Mouse (Mus musculus) hindbrain, embryonic 10.5 days (tissue): ENCODE data around the gene Banf1. TPM values are rescaled to one million over a fixed set of nuclear protein-coding genes. Genes with fewer than 3 reads are reported as not detected.
"Not testable (repeated sequence)": the region's sequence is repeated elsewhere in the genome, so short reads cannot be mapped to it uniquely, and the experiment has no call there.

Experiments used
- DNase-seq: peaks from one replicate; pipeline ENCODE4 v3.0.0-alpha.2; 2017; ENCODE audit warnings: low spot score
- H3K27ac ChIP-seq: fragments of 300-500 bp; sonication (generic); 2 replicates; pipeline ENCODE4 v1.5.1; 2016; ENCODE audit warnings: mild to moderate bottlenecking, moderate library complexity
- H3K27me3 ChIP-seq: fragments of 300-500 bp; sonication (generic); 2 replicates; pipeline ENCODE4 v1.6.1; 2016; ENCODE audit warnings: mild to moderate bottlenecking; ENCODE audit not compliant: poor library complexity, insufficient read depth, severe bottlenecking
- H3K36me3 ChIP-seq: fragments of 300-500 bp; sonication (generic); 2 replicates; pipeline ENCODE4 v1.6.1; 2016; ENCODE audit warnings: mild to moderate bottlenecking, moderate library complexity
- H3K4me1 ChIP-seq: fragments of 300-500 bp; sonication (generic); replicated peaks from 2 replicates; pipeline ENCODE4 v1.6.1; 2016; ENCODE audit warnings: mild to moderate bottlenecking
- H3K4me3 ChIP-seq: fragments of 300-500 bp; sonication (generic); 2 replicates; pipeline ENCODE4 v1.5.1; 2016; ENCODE audit warnings: mild to moderate bottlenecking, moderate library complexity
- H3K9me3 ChIP-seq: fragments of 300-500 bp; sonication (generic); 2 replicates; pipeline ENCODE4 v1.6.1; 2016; ENCODE audit warnings: mild to moderate bottlenecking, moderate library complexity
- WGBS: fragments of 180-500 bp; shearing (Covaris S2); methylation state at CpG from one replicate; pipeline ENCODE4 v1.1.7; 2016; 5-methylcytosine and 5-hydroxymethylcytosine counted together
- polyA plus RNA-seq: library from polyadenylated mRNA; unstranded; fragments of >200 nt; fragmentation: Nextera tagmentation; extraction: Ambion mirVana; gene quantifications from 2 replicates; pipeline ENCODE4 v1.2.1, GENCODE M21; 2016

The Banf1 gene
- polyA plus RNA-seq: 539 and 565 TPM in 2 replicates

- H3K9me3 ChIP-seq: 0 out of 2 replicates have a peak, but pooled peaks cover 2% of the 10 kb centered on the region
- no peak for DNase-seq
- H3K36me3 ChIP-seq: peaks cover 69% of the 10 kb centered on the region
- under 1% methylated on average over 33 of the region's 33 CpGs for WGBS
- H3K4me1 ChIP-seq: peaks cover 28% of the 10 kb centered on the region
- H3K27me3 ChIP-seq: no peaks in the 10 kb centered on the region
- peak within 1 kb of the TSS; percentile 99 for H3K27ac ChIP-seq
- peak within 1 kb of the TSS; percentile 76 for H3K4me3 ChIP-seq
Measured at GRCm38 (mm10) chr19:5367053-5367359, at the start of gene Banf1. Gene Banf1, minus strand, starts transcription at chr19:5367168.

- 64% methylated on average over 2 of the region's 2 CpGs for WGBS
- no peak overlapping the region for H3K4me3 ChIP-seq
- no peak for DNase-seq
- H3K4me1 ChIP-seq: peaks cover 3% of the 10 kb centered on the region; the same call in 1 of the 2 replicates
- H3K36me3 ChIP-seq: peaks cover 14% of the 10 kb centered on the region
- H3K27me3 ChIP-seq: no peaks in the 10 kb centered on the region
- no peaks in the 10 kb centered on the region for H3K9me3 ChIP-seq
- H3K27ac ChIP-seq: no peak overlapping the region
Measured at GRCm38 (mm10) chr19:5414534-5414957, 47.6 kb upstream of the Banf1 start.

DNA sequence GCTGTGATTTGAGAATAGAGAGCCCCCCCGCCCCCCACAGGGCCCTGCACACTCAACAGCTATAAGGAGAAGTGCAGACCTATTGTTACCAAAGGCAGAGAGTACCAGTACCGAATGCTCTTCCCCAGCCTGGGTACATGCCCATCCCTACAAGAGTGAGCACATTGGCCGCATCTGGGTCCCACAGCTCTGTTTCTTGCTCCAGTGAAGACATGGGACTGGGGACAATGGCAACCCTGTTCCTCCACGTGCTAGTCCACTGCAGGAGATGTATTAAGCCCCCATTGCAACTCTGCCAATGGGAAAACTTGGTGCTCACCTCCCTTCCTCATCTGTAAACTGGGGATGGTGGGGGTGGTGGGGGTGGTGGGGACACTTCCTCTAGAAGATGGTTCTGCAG, 46.9 kb upstream of the Banf1 start:
- H3K4me3 ChIP-seq: no peak overlapping the region
- whole genome bisulfite sequencing: 75% methylated on average over 4 of the region's 4 CpGs
- H3K27ac ChIP-seq: no peak overlapping the region
- no peak for DNase-seq
- H3K36me3 ChIP-seq: peaks cover 13% of the 10 kb centered on the region
- H3K4me1 ChIP-seq: peaks cover 3% of the 10 kb centered on the region; the same call in 1 of the 2 replicates
- no peaks in the 10 kb centered on the region for H3K27me3 ChIP-seq
- no peaks in the 10 kb centered on the region for H3K9me3 ChIP-seq

- Histone ChIP-seq H3K27ac (no peak overlapping the region), H3K9me3 (no peaks in the 10 kb centered on the region), H3K36me3 (peaks cover 4% of the 10 kb centered on the region; the same call in 1 of the 2 replicates), H3K4me1 (peaks cover 15% of the 10 kb centered on the region), H3K27me3 (no peaks in the 10 kb centered on the region), H3K4me3 (no peak overlapping the region)
- DNase-seq: no peak
- 78% methylated on average over 5 of the region's 5 CpGs for WGBS
Measured at GRCm38 (mm10) chr19:5411961-5412360, 45.0 kb upstream of the Banf1 start.

GRCm38 (mm10) chr19:5410641-5411040, 43.7 kb upstream of the Banf1 start:
- peaks cover 21% of the 10 kb centered on the region for H3K4me1 ChIP-seq

DNA sequence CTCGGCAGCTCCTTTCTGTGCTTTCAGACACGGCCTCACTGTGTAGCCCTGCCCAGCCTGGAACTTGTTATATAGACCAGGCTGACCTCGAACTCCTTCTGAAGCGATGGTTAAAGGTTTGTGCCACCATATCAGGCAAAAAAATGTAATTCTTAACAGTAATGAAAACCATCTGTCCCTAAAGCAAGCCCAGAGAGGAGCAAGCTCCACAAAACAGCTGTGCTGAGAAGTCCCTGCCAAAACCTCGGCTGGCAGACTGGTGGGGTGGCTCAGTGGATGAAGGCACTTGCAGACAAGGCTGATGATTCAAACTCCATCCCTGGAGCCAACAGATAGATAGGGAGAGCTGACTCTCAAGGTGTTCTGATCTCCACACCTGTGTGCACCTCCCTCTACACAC, 42.1 kb upstream of the Banf1 start:
- Histone ChIP-seq H3K4me1 (peaks cover 22% of the 10 kb centered on the region), H3K36me3 (peaks cover 4% of the 10 kb centered on the region; the same call in 1 of the 2 replicates), H3K4me3 (no peak overlapping the region), H3K27me3 (no peaks in the 10 kb centered on the region), H3K9me3 (no peaks in the 10 kb centered on the region), H3K27ac (no peak overlapping the region)
- no peak for DNase-seq
- 78% methylated on average over 5 of the region's 5 CpGs for WGBS

More at GRCm38 (mm10) chr19:5410641-5411040, 43.7 kb upstream of the Banf1 start:
- no peak overlapping the region for H3K27ac ChIP-seq
- peaks cover 4% of the 10 kb centered on the region; the same call in 1 of the 2 replicates for H3K36me3 ChIP-seq
- no peak for DNase-seq
- H3K27me3 ChIP-seq: no peaks in the 10 kb centered on the region
- H3K9me3 ChIP-seq: no peaks in the 10 kb centered on the region
- 90% methylated on average over 5 of the region's 5 CpGs for WGBS
- no peak overlapping the region for H3K4me3 ChIP-seq

- H3K27ac ChIP-seq: 0 out of 2 replicates have a peak overlapping the region, but pooled peaks have one; percentile 91
- no peak for DNase-seq
- H3K4me3 ChIP-seq: peak overlapping the region; percentile 65; the same call in 1 of the 2 replicates
- 93% methylated on average over 13 of the region's 13 CpGs for WGBS
- no peaks in the 10 kb centered on the region for H3K27me3 ChIP-seq
- H3K4me1 ChIP-seq: peaks cover 22% of the 10 kb centered on the region
- H3K9me3 ChIP-seq: no peaks in the 10 kb centered on the region
- peaks cover 4% of the 10 kb centered on the region; the same call in 1 of the 2 replicates for H3K36me3 ChIP-seq
Measured at GRCm38 (mm10) chr19:5408057-5409001, 41.4 kb upstream of the Banf1 start.

- WGBS: 20% methylated on average over 7 of the region's 7 CpGs
- H3K27me3 ChIP-seq: no peaks in the 10 kb centered on the region
Measured at GRCm38 (mm10) chr19:5407133-5407532, 40.2 kb upstream of the Banf1 start.

GRCm38 (mm10) chr19:5406531-5407126, 39.7 kb upstream of the Banf1 start:
- H3K36me3 ChIP-seq: not testable (repeated sequence)

More at GRCm38 (mm10) chr19:5407133-5407532, 40.2 kb upstream of the Banf1 start:
- peak; percentile 63 for DNase-seq
- peak overlapping the region; percentile 91 for H3K27ac ChIP-seq
- H3K36me3 ChIP-seq: peaks cover 4% of the 10 kb centered on the region; the same call in 1 of the 2 replicates
- no peaks in the 10 kb centered on the region for H3K9me3 ChIP-seq
- peak overlapping the region; percentile 65 for H3K4me3 ChIP-seq
- peaks cover 22% of the 10 kb centered on the region for H3K4me1 ChIP-seq

DNA sequence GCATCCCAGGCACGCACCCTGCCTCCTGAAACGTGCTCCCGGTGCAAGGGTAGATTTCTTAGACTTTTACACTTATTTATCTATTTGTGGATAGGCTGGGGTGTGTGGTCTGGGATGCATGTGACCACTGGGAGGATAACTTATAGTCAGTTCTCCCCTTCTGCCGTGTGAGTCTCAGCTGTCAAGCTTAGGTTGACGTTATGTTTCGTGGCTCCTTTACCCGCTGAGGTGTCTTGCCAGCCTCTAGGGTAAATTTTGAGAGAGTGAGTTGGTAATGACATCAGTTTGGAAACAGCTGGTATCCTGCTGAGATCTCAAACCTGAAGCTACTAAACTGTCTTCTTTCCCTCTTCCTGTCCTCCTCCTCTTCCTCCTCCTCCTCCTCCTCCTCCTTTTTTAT, 39.0 kb upstream of the Banf1 start:
- peak overlapping the region; percentile 83 for H3K27ac ChIP-seq
- peak overlapping the region; percentile 48 for H3K4me3 ChIP-seq
- DNase-seq: no peak
- peaks cover 20% of the 10 kb centered on the region for H3K4me1 ChIP-seq
- WGBS: 35% methylated on average over 7 of the region's 7 CpGs
- H3K27me3 ChIP-seq: no peaks in the 10 kb centered on the region
- H3K36me3 ChIP-seq: peaks cover 4% of the 10 kb centered on the region; the same call in 1 of the 2 replicates
- no peaks in the 10 kb centered on the region for H3K9me3 ChIP-seq

More at GRCm38 (mm10) chr19:5406531-5407126, 39.7 kb upstream of the Banf1 start:
- peak overlapping the region; percentile 65 for H3K4me3 ChIP-seq
- not testable (repeated sequence) for H3K9me3 ChIP-seq, H3K27me3 ChIP-seq
- peaks cover 19% of the 10 kb centered on the region for H3K4me1 ChIP-seq
- H3K27ac ChIP-seq: peak overlapping the region; percentile 91
- WGBS: 13% methylated on average over 25 of the region's 25 CpGs
- peak; percentile 61 for DNase-seq

DNA sequence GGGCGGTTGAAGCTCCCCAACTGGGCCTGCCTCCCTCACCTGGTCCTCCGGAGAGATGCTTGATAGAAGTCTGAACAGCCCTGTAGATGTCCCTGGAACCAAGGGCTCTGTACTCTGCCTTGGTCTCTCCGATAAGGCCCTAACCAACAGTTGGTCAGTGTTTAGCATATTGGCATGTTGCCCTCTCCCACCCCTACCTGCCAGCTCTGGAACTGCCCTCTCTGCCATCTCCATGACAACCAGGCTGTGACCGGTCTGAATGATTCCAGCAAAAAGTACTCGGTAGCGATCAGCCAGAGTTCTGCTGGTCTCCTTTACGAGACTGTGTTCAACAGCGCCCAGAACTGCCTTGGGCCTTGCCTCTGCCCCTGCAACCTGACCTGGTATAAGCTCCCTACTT, 35.3 kb upstream of the Banf1 start, which contains the start of gene Tsga10ip:
Gene Tsga10ip, minus strand, starts transcription at position 234 of the 400 bp plus-strand sequence.
- H3K27me3 ChIP-seq: no peaks in the 10 kb centered on the region
- WGBS: 80% methylated on average over 8 of the region's 8 CpGs
- DNase-seq: no peak

GRCm38 (mm10) chr19:5401073-5401472, 34.1 kb upstream of the Banf1 start:
- not testable (repeated sequence) for H3K27me3 ChIP-seq, H3K9me3 ChIP-seq, H3K27ac ChIP-seq, H3K36me3 ChIP-seq, DNase-seq
- WGBS: 72% methylated on average over 4 of the region's 4 CpGs
- Histone ChIP-seq H3K4me1 (peaks cover 11% of the 10 kb centered on the region), H3K4me3 (0 out of 2 replicates have a peak overlapping the region, but pooled peaks have one; percentile 16)

More for the DNA sequence above, 35.3 kb upstream of the Banf1 start, which contains the start of gene Tsga10ip:
- Histone ChIP-seq H3K36me3 (no peaks in the 10 kb centered on the region), H3K4me3 (no peak within 1 kb of the TSS), H3K4me1 (peaks cover 15% of the 10 kb centered on the region), H3K27ac (no peak within 1 kb of the TSS), H3K9me3 (no peaks in the 10 kb centered on the region)
